Mouse (Mus musculus): ENCODE results near the gene Nos2. TPM values are rescaled to one million over a fixed set of nuclear protein-coding genes. Genes with fewer than 3 reads are reported as not detected.

The Nos2 gene
- polyA plus RNA-seq, 1 experiment from 2014 or later, result 0.49 TPM

DNA sequence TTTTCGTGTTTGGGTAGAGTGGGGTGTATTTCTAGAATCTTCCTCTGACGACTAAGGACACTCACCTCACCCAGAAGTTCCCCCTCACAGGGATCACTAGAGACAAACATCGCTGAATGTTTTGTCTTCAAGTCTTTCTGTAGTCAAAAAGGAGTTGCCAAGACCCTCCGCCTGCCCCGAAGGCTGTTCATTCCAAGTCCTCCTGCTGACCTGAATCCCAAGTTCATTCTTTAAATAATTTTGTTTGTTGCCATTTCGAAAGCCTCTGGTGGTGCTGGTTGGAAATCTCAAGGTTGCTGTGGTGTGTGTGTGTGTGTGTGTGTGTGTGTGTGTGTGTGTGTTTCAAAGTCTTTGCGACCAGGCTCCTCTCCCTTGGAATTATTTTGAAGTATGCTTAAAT is 13.7 kb downstream of the Nos2 start:
- ATAC-seq (replicated peaks; ENCODE audit: insufficient number of reproducible peaks, low FRiP score, low TSS enrichment, low read depth), result no peak
- H3K4me3 ChIP-seq (ENCODE audit: low read depth, low read length), result no peak overlapping the region
- H3K27me3 ChIP-seq (ENCODE audit: control insufficient read depth, insufficient read depth, low read length), result no peaks in the 10 kb centered on the region
- H3K9me3 ChIP-seq (replicated peaks; ENCODE audit: control insufficient read depth, low read length), result no peaks in the 10 kb centered on the region
- H3K9ac ChIP-seq (replicated peaks; ENCODE audit: low read length), result no peak overlapping the region
- no peaks in the 10 kb centered on the region for H3K4me1 ChIP-seq (ENCODE audit: control insufficient read depth, insufficient read depth, low read length)
- H3K4me2 ChIP-seq (ENCODE audit: low read depth, low read length), result no peak overlapping the region
- no peak for DNase-seq (ENCODE audit: low spot score)
- no peak overlapping the region for H3K27ac ChIP-seq (replicated peaks; ENCODE audit: low read depth, low read length)
- WGBS, result 84% methylated on average over 7 of the region's 7 CpGs
- H3K36me3 ChIP-seq (replicated peaks; ENCODE audit: control insufficient read depth, insufficient read depth, low read depth, low read length), result no peaks in the 10 kb centered on the region

DNA sequence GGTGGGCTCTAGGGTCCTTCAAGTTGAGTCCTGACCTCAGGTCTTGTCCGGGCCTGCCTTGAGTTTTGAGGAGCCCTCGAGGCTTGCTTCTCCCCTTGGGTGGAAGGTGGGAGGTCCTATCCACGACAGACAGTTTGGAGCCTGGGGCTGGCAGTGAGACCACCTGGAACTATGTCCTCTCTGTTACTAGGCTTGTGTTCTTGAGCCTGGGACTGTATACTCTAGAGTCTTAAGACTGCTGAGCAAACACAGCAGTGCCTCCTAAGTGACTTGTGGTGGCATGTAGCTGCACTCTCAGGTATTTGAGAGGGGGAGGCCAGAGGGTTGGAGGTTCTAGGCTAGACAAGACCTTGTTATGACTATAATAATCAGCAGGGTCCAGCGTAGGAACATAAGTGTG is 14.1 kb downstream of the Nos2 start:
- 80% methylated on average over 4 of the region's 4 CpGs for WGBS
- no peak for ATAC-seq (replicated peaks; ENCODE audit: insufficient number of reproducible peaks, low FRiP score, low TSS enrichment, low read depth)
- Histone ChIP-seq H3K9me3 (replicated peaks; ENCODE audit: control insufficient read depth, low read length) (no peaks in the 10 kb centered on the region), H3K4me1 (ENCODE audit: control insufficient read depth, insufficient read depth, low read length) (no peaks in the 10 kb centered on the region), H3K4me3 (ENCODE audit: low read depth, low read length) (no peak overlapping the region), H3K9ac (replicated peaks; ENCODE audit: low read length) (no peak overlapping the region), H3K4me2 (ENCODE audit: low read depth, low read length) (no peak overlapping the region), H3K27me3 (ENCODE audit: control insufficient read depth, insufficient read depth, low read length) (no peaks in the 10 kb centered on the region), H3K36me3 (replicated peaks; ENCODE audit: control insufficient read depth, insufficient read depth, low read depth, low read length) (no peaks in the 10 kb centered on the region), H3K27ac (replicated peaks; ENCODE audit: low read depth, low read length) (no peak overlapping the region)
- DNase-seq (ENCODE audit: low spot score), result no peak

GRCm38 (mm10) chr11:78935178-78935577 is 14.6 kb downstream of the Nos2 start:
- no peak overlapping the region for H3K27ac ChIP-seq (replicated peaks; ENCODE audit: low read depth, low read length)

DNA sequence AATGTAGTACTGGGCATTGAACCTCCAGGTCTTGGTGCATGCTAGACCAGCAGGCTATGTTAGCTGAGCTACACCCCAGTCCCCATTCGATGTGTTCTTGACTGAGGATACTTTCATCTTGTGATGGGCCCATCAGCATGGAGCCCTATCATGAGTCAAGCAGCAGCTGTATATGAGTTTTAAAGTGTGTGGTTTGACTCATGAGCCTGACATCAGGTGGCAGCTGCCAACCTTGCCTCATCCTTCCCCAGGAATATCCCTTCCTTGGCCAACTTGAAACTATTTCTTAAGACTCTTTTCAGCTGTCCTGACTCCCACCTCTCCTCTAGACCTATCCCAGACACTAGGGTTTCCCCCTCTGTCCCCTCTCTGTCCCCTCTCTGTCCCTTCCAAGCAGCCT is 22.5 kb downstream of the Nos2 start:
- Histone ChIP-seq H3K27ac (replicated peaks; ENCODE audit: low read depth, low read length) (no peak overlapping the region), H3K36me3 (replicated peaks; ENCODE audit: control insufficient read depth, insufficient read depth, low read depth, low read length) (no peaks in the 10 kb centered on the region), H3K27me3 (ENCODE audit: control insufficient read depth, insufficient read depth, low read length) (no peaks in the 10 kb centered on the region), H3K9ac (replicated peaks; ENCODE audit: low read length) (no peak overlapping the region), H3K9me3 (replicated peaks; ENCODE audit: control insufficient read depth, low read length) (no peaks in the 10 kb centered on the region), H3K4me2 (ENCODE audit: low read depth, low read length) (no peak overlapping the region), H3K4me1 (ENCODE audit: control insufficient read depth, insufficient read depth, low read length) (no peaks in the 10 kb centered on the region), H3K4me3 (ENCODE audit: low read depth, low read length) (no peak overlapping the region)
- no peak for ATAC-seq (replicated peaks; ENCODE audit: insufficient number of reproducible peaks, low FRiP score, low TSS enrichment, low read depth)
- no peak for DNase-seq (ENCODE audit: low spot score)
- 88% methylated on average over 1 of the region's 1 CpGs for WGBS

More at GRCm38 (mm10) chr11:78935178-78935577, 14.6 kb downstream of the Nos2 start:
- H3K9ac ChIP-seq (replicated peaks; ENCODE audit: low read length), result no peak overlapping the region
- no peaks in the 10 kb centered on the region for H3K4me1 ChIP-seq (ENCODE audit: control insufficient read depth, insufficient read depth, low read length)
- H3K4me3 ChIP-seq (ENCODE audit: low read depth, low read length), result no peak overlapping the region
- H3K27me3 ChIP-seq (ENCODE audit: control insufficient read depth, insufficient read depth, low read length), result no peaks in the 10 kb centered on the region
- no peaks in the 10 kb centered on the region for H3K36me3 ChIP-seq (replicated peaks; ENCODE audit: control insufficient read depth, insufficient read depth, low read depth, low read length)
- ATAC-seq (replicated peaks; ENCODE audit: insufficient number of reproducible peaks, low FRiP score, low TSS enrichment, low read depth) (no peak), DNase-seq (ENCODE audit: low spot score) (no peak)
- no peak overlapping the region for H3K4me2 ChIP-seq (ENCODE audit: low read depth, low read length)
- WGBS, result 80% methylated on average over 6 of the region's 6 CpGs
- H3K9me3 ChIP-seq (replicated peaks; ENCODE audit: control insufficient read depth, low read length), result no peaks in the 10 kb centered on the region

GRCm38 (mm10) chr11:78950365-78950764 is 29.8 kb downstream of the Nos2 start:
- no peak overlapping the region for H3K9ac ChIP-seq (replicated peaks; ENCODE audit: low read length)
- H3K4me1 ChIP-seq (ENCODE audit: control insufficient read depth, insufficient read depth, low read length), result no peaks in the 10 kb centered on the region
- no peak overlapping the region for H3K4me3 ChIP-seq (ENCODE audit: low read depth, low read length)
- WGBS, result 88% methylated on average over 8 of the region's 8 CpGs
- no peaks in the 10 kb centered on the region for H3K9me3 ChIP-seq (replicated peaks; ENCODE audit: control insufficient read depth, low read length)
- ATAC-seq (replicated peaks; ENCODE audit: insufficient number of reproducible peaks, low FRiP score, low TSS enrichment, low read depth) (no peak), DNase-seq (ENCODE audit: low spot score) (no peak)
- no peak overlapping the region for H3K4me2 ChIP-seq (ENCODE audit: low read depth, low read length)
- no peaks in the 10 kb centered on the region; the same call in 1 of the 2 replicates for H3K27me3 ChIP-seq (ENCODE audit: control insufficient read depth, insufficient read depth, low read length)
- no peaks in the 10 kb centered on the region for H3K36me3 ChIP-seq (replicated peaks; ENCODE audit: control insufficient read depth, insufficient read depth, low read depth, low read length)
- no peak overlapping the region for H3K27ac ChIP-seq (replicated peaks; ENCODE audit: low read depth, low read length)

- no peak overlapping the region for H3K9ac ChIP-seq (replicated peaks; ENCODE audit: low read length)
- WGBS, result 6% methylated on average over 17 of the region's 17 CpGs
- H3K36me3 ChIP-seq (replicated peaks; ENCODE audit: control insufficient read depth, insufficient read depth, low read depth, low read length), result no peaks in the 10 kb centered on the region
- DNase-seq (ENCODE audit: low spot score) (peak; percentile 80), ATAC-seq (replicated peaks; ENCODE audit: insufficient number of reproducible peaks, low FRiP score, low TSS enrichment, low read depth) (no peak)
- H3K4me3 ChIP-seq (ENCODE audit: low read depth, low read length), result no peak overlapping the region
- no peaks in the 10 kb centered on the region; the same call in 1 of the 2 replicates for H3K4me1 ChIP-seq (ENCODE audit: control insufficient read depth, insufficient read depth, low read length)
- peak overlapping the region; percentile 19; the same call in 1 of the 2 replicates for H3K4me2 ChIP-seq (ENCODE audit: low read depth, low read length)
- H3K9me3 ChIP-seq (replicated peaks; ENCODE audit: control insufficient read depth, low read length), result no peaks in the 10 kb centered on the region
- no peak overlapping the region for H3K27ac ChIP-seq (replicated peaks; ENCODE audit: low read depth, low read length)
- H3K27me3 ChIP-seq (ENCODE audit: control insufficient read depth, insufficient read depth, low read length), result no peaks in the 10 kb centered on the region; the same call in 1 of the 2 replicates
Measured at GRCm38 (mm10) chr11:78952467-78952866, 31.9 kb downstream of the Nos2 start.

DNA sequence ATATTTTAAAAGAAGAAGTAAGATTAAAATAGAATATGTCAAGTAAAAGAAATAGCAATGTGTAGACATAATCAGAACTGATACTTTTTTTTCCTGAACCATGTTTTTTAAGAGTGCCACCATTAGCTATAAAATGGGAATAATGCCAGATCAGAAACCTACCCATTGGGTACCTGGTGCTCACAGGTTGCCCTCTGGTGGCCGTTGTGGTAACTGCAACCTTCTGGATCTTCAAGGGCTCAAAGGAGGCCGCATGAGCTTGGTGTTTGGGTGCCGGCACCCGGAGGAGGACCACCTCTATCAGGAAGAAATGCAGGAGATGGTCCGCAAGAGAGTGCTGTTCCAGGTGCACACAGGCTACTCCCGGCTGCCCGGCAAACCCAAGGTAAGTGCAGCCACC is 35.7 kb downstream of the Nos2 start:
- Histone ChIP-seq H3K27ac (replicated peaks; ENCODE audit: low read depth, low read length) (no peak overlapping the region), H3K4me2 (ENCODE audit: low read depth, low read length) (no peak overlapping the region), H3K9me3 (replicated peaks; ENCODE audit: control insufficient read depth, low read length) (no peaks in the 10 kb centered on the region), H3K27me3 (ENCODE audit: control insufficient read depth, insufficient read depth, low read length) (no peaks in the 10 kb centered on the region), H3K9ac (replicated peaks; ENCODE audit: low read length) (no peak overlapping the region), H3K4me3 (ENCODE audit: low read depth, low read length) (no peak overlapping the region), H3K4me1 (ENCODE audit: control insufficient read depth, insufficient read depth, low read length) (no peaks in the 10 kb centered on the region; the same call in 1 of the 2 replicates), H3K36me3 (replicated peaks; ENCODE audit: control insufficient read depth, insufficient read depth, low read depth, low read length) (no peaks in the 10 kb centered on the region)
- ATAC-seq (replicated peaks; ENCODE audit: insufficient number of reproducible peaks, low FRiP score, low TSS enrichment, low read depth) (no peak), DNase-seq (ENCODE audit: low spot score) (peak; percentile 88)
- 9% methylated on average over 7 of the region's 7 CpGs for WGBS

GRCm38 (mm10) chr11:78959367-78959766 is 38.8 kb downstream of the Nos2 start:
- Histone ChIP-seq H3K4me1 (ENCODE audit: control insufficient read depth, insufficient read depth, low read length) (no peaks in the 10 kb centered on the region; the same call in 1 of the 2 replicates), H3K27me3 (ENCODE audit: control insufficient read depth, insufficient read depth, low read length) (no peaks in the 10 kb centered on the region), H3K4me3 (ENCODE audit: low read depth, low read length) (no peak overlapping the region), H3K9ac (replicated peaks; ENCODE audit: low read length) (no peak overlapping the region), H3K4me2 (ENCODE audit: low read depth, low read length) (no peak overlapping the region), H3K27ac (replicated peaks; ENCODE audit: low read depth, low read length) (no peak overlapping the region), H3K9me3 (replicated peaks; ENCODE audit: control insufficient read depth, low read length) (no peaks in the 10 kb centered on the region), H3K36me3 (replicated peaks; ENCODE audit: control insufficient read depth, insufficient read depth, low read depth, low read length) (no peaks in the 10 kb centered on the region)
- 63% methylated on average over 8 of the region's 8 CpGs for WGBS
- DNase-seq (ENCODE audit: low spot score) (no peak), ATAC-seq (replicated peaks; ENCODE audit: insufficient number of reproducible peaks, low FRiP score, low TSS enrichment, low read depth) (no peak)

Data from embryonic facial prominence, embryonic 11.5 days (tissue).